Mouse (Mus musculus): ENCODE results near the gene Slc9a1.
A peak's percentile ranks its signal among the peaks of the same experiment; 100 is the strongest.

Slc9a1 gene

GRCm38 (mm10) chr4:133404256-133404655, 34.8 kb downstream of the Slc9a1 start:
- DNase-seq, result no peak

- no peak for DNase-seq
These were observed 37.0 kb downstream of the Slc9a1 start for GRCm38 (mm10) chr4:133406313-133407056.

GRCm38 (mm10) chr4:133407114-133407787, 37.7 kb downstream of the Slc9a1 start:
- no peak for DNase-seq

- no peak for DNase-seq
These were observed 38.5 kb downstream of the Slc9a1 start for GRCm38 (mm10) chr4:133408006-133408405.

- DNase-seq, result no peak
These were observed 41.5 kb downstream of the Slc9a1 start for GRCm38 (mm10) chr4:133410994-133411393.

- DNase-seq, result no peak
These were observed 42.6 kb downstream of the Slc9a1 start for GRCm38 (mm10) chr4:133412096-133412495.

GRCm38 (mm10) chr4:133412575-133413540, 43.4 kb downstream of the Slc9a1 start:
- no peak for DNase-seq

- DNase-seq, result no peak
These were observed 44.1 kb downstream of the Slc9a1 start for GRCm38 (mm10) chr4:133413617-133414016.

GRCm38 (mm10) chr4:133414920-133415319, 45.4 kb downstream of the Slc9a1 start:
- no peak for DNase-seq

- no peak for DNase-seq
These were observed 50.0 kb downstream of the Slc9a1 start for GRCm38 (mm10) chr4:133419312-133420004.

GRCm38 (mm10) chr4:133421989-133422388, 52.5 kb downstream of the Slc9a1 start:
- no peak for DNase-seq

- no peak for DNase-seq
These were observed 53.1 kb downstream of the Slc9a1 start for GRCm38 (mm10) chr4:133422601-133423000.

- no peak for DNase-seq
These were observed 53.6 kb downstream of the Slc9a1 start for GRCm38 (mm10) chr4:133423108-133423507.

GRCm38 (mm10) chr4:133423691-133424090, 54.2 kb downstream of the Slc9a1 start:
- DNase-seq, result no peak

- peak; percentile 73 for DNase-seq
These were observed 54.6 kb downstream of the Slc9a1 start for GRCm38 (mm10) chr4:133424100-133424499.

GRCm38 (mm10) chr4:133426141-133426540, 56.6 kb downstream of the Slc9a1 start:
- DNase-seq, result no peak

GRCm38 (mm10) chr4:133431508-133431907, 62.0 kb downstream of the Slc9a1 start:
- DNase-seq, result no peak

- peak; percentile 81 for DNase-seq
These were observed 63.2 kb downstream of the Slc9a1 start for GRCm38 (mm10) chr4:133432560-133433171.

GRCm38 (mm10) chr4:133435921-133436320, 66.4 kb downstream of the Slc9a1 start:
- no peak for DNase-seq

- peak; percentile 52 for DNase-seq
These were observed 70.2 kb downstream of the Slc9a1 start for GRCm38 (mm10) chr4:133439460-133440376.

GRCm38 (mm10) chr4:133440377-133440795, 70.9 kb downstream of the Slc9a1 start:
- no peak for DNase-seq

Measured in layer of hippocampus, adult 9-11 months (tissue).